Mouse (Mus musculus) limb, embryonic 12.5 days (tissue): ENCODE data around the gene Spty2d1. TPM values are rescaled to one million over a fixed set of nuclear protein-coding genes. Genes with fewer than 3 reads are reported as not detected.
A peak's percentile ranks its signal among the peaks of the same experiment; 100 is the strongest.

ENCODE experiments used
- ATAC-seq: fragments of 200-750 bp; cut with Nextera tagmentation; 2 replicates; pipeline ENCODE4 v1.8.0; 2017; ENCODE audit warnings: low read depth, moderate TSS enrichment; ENCODE audit not compliant: insufficient number of reproducible peaks, insufficient read depth, low FRiP score, low TSS enrichment
- H3K27ac ChIP-seq: fragments of 300-500 bp; sonication (generic); 2 replicates; pipeline ENCODE4 v1.5.1; 2016; ENCODE audit warnings: mild to moderate bottlenecking, moderate library complexity
- H3K27me3 ChIP-seq: fragments of 300-500 bp; sonication (generic); 2 replicates; pipeline ENCODE4 v1.6.1; 2016; ENCODE audit warnings: mild to moderate bottlenecking, moderate library complexity
- H3K36me3 ChIP-seq: fragments of 300-500 bp; sonication (generic); 2 replicates; pipeline ENCODE4 v1.6.1; 2016; ENCODE audit warnings: mild to moderate bottlenecking, moderate library complexity
- H3K4me1 ChIP-seq: fragments of 300-500 bp; sonication (generic); replicated peaks from 2 replicates; pipeline ENCODE4 v1.6.1; 2016
- H3K4me2 ChIP-seq: fragments of 300-500 bp; sonication (generic); 2 replicates; pipeline ENCODE4 v1.6.1; 2016; ENCODE audit warnings: mild to moderate bottlenecking, moderate library complexity
- H3K4me3 ChIP-seq: fragments of 300-500 bp; sonication (generic); replicated peaks from 2 replicates; pipeline ENCODE4 v1.5.1; 2016; ENCODE audit warnings: mild to moderate bottlenecking
- H3K9ac ChIP-seq: fragments of 300-500 bp; sonication (generic); replicated peaks from 2 replicates; pipeline ENCODE4 v1.6.1; 2016; ENCODE audit warnings: mild to moderate bottlenecking, moderate library complexity
- H3K9me3 ChIP-seq: fragments of 300-500 bp; sonication (generic); 2 replicates; pipeline ENCODE4 v1.6.1; 2016; ENCODE audit warnings: mild to moderate bottlenecking, moderate library complexity
- WGBS: fragments of 180-500 bp; shearing (Covaris S2); methylation state at CpG from one replicate; pipeline ENCODE4 v1.1.7; 2016; 5-methylcytosine and 5-hydroxymethylcytosine counted together
- polyA plus RNA-seq: library from polyadenylated mRNA; unstranded; fragments of >200 nt; fragmentation: Nextera tagmentation; extraction: Ambion mirVana; gene quantifications from 2 replicates; pipeline ENCODE4 v1.2.1, GENCODE M21; 2016

The Spty2d1 gene
- polyA plus RNA-seq, result 17.3 and 17.5 TPM in 2 replicates

DNA sequence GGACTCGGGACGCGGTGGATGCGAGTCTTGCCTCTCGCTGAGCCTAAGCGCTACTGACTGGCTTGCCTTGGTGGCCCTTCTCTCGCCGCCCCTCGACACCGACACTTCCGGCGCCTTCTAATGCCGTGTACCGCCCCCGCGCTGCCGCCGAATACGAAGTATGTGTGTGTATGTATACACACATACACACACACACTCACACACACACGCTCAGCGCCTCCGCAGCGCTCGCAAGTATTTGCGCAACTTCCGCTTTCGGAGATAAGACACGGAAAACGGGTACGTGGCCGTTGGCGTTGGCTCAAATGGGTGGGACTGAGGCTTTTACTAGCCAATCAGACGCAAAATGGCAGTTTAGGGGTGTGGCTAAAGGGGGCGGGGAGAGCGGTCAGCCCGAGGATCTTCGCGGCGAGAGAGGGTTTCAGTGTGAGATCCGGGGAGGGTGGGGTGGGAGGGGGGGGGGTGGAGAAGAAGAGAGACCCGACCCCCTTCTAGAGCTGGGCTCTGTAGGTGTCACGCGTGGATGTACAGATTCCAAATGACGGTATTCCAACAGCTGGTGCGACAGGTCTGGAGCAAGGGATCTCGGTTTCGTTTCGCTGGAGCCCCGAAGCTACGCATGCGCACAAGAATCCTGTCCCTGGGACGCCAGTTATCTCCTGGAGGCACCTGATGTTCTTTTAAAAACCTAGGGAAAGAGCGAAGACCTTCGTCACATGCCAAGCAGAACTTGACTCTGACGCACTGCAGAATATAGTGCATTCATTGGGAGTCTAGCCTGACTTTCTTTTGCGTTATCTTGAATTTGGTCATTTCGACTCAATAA, at the start of gene Spty2d1:
Gene Spty2d1 (minus strand): TSS at position 244 of the 826 bp plus-strand sequence.
- Histone ChIP-seq H3K9me3 (no peaks in the 10 kb centered on the region), H3K27me3 (no peaks in the 10 kb centered on the region), H3K4me2 (peak within 1 kb of the TSS; percentile 80), H3K36me3 (no peaks in the 10 kb centered on the region), H3K9ac (peak within 1 kb of the TSS; percentile 67), H3K4me1 (peaks cover 17% of the 10 kb centered on the region), H3K4me3 (peak within 1 kb of the TSS; percentile 59), H3K27ac (peak within 1 kb of the TSS; percentile 87)
- under 1% methylated on average over 57 of the region's 57 CpGs for WGBS
- ATAC-seq, result peak; percentile 95

DNA sequence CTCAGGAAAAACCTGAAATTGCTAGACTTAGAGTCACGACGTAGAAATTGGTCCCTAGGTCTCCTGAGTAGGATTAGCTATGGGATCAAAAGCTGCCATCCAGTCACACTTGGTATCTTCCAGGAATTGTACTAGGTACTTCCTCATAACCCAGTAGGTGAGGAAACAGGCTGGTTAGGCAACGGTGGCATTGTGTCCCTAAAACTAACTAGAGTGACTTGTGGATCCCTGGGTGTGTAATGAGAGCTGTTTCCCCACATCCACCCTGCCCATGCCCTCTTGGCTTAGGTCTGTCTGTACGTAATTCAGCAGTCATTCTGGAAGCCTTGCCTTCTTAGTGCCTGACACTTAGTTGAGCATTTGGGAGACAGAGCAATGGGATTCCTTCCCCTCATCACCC, 48.1 kb upstream of the Spty2d1 start:
- H3K9ac ChIP-seq, result no peak overlapping the region
- peaks cover 15% of the 10 kb centered on the region; the same call in 1 of the 2 replicates for H3K36me3 ChIP-seq
- H3K4me1 ChIP-seq, result peaks cover 16% of the 10 kb centered on the region
- no peak overlapping the region for H3K27ac ChIP-seq
- WGBS, result 82% methylated on average over 4 of the region's 4 CpGs
- ATAC-seq, result no peak
- no peak overlapping the region for H3K4me3 ChIP-seq
- no peaks in the 10 kb centered on the region for H3K27me3 ChIP-seq
- H3K4me2 ChIP-seq, result no peak overlapping the region
- no peaks in the 10 kb centered on the region for H3K9me3 ChIP-seq

DNA sequence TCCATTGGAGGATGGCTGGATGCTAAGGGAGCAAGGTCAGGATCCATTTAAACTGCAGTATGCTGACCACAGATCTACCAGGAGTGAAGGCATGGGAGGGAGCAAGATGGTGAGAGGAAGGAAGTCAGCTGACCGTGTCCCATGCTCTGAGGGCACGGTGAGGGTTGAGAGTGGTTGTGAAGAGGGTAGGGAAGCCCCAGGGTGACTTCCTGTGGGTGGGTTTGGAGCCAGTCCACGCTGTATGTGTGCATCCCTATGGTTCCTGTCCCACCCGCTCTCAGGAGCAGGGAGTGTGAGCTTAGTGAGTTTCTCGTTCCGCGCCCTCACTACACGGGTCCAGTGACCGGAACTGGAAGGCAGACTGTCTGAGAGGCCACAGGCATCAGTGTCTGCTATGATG, 47.5 kb upstream of the Spty2d1 start:
- Histone ChIP-seq H3K4me2 (no peak overlapping the region), H3K36me3 (peaks cover 15% of the 10 kb centered on the region; the same call in 1 of the 2 replicates), H3K9ac (no peak overlapping the region), H3K9me3 (no peaks in the 10 kb centered on the region), H3K27me3 (no peaks in the 10 kb centered on the region), H3K4me3 (no peak overlapping the region), H3K27ac (no peak overlapping the region), H3K4me1 (peaks cover 21% of the 10 kb centered on the region)
- WGBS, result 79% methylated on average over 9 of the region's 9 CpGs
- ATAC-seq, result no peak

DNA sequence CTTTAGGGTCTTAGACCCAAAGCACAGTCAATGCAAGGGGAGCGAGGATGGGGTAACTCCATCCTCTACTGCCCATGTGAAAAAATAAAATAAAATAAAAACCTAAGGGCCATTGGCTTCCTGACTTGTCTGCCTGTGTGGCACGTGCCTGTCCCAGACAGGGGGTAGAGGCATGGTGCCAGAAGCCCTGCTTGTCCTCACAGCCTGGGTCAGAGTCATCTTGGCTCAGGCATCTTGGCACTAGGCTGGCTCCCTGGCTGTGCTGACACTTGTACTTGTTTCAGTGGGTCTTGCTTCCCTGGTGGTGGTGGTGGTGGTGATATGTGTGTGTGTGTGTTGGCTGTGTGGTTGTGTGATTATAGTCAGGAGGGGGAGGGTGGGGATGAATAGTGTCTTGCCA, 46.5 kb upstream of the Spty2d1 start:
- Histone ChIP-seq H3K27me3 (no peaks in the 10 kb centered on the region), H3K9me3 (no peaks in the 10 kb centered on the region), H3K4me1 (peaks cover 21% of the 10 kb centered on the region), H3K9ac (no peak overlapping the region), H3K27ac (no peak overlapping the region), H3K4me2 (no peak overlapping the region), H3K4me3 (no peak overlapping the region), H3K36me3 (peaks cover 15% of the 10 kb centered on the region; the same call in 1 of the 2 replicates)
- no peak for ATAC-seq
- 89% methylated on average over 2 of the region's 2 CpGs for WGBS

DNA sequence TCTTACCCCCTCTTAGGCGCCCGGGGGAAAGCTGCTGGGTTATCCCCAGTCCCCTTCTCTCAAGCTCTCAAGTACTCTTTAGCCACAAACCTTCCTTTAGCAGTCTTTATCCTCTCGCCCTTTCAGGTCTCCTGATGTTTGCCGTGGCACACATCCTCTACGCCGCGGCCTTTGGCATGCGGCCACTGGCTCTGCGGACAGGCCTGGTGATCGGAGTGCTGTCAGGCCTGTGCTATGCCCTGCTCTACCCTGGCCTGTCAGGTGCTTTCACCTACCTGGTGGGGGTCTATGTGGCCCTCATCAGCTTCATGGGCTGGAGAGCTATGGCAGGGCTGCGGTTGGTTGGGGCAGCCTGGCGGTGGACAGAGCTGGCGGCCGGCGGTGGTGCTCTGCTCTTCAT, 45.1 kb upstream of the Spty2d1 start:
- H3K27me3 ChIP-seq, result peaks cover 5% of the 10 kb centered on the region; the same call in 1 of the 2 replicates
- H3K9me3 ChIP-seq, result no peaks in the 10 kb centered on the region
- no peak for ATAC-seq
- WGBS, result 93% methylated on average over 15 of the region's 15 CpGs
- H3K36me3 ChIP-seq, result peaks cover 15% of the 10 kb centered on the region; the same call in 1 of the 2 replicates
- no peak overlapping the region for H3K4me2 ChIP-seq
- H3K9ac ChIP-seq, result no peak overlapping the region
- peaks cover 21% of the 10 kb centered on the region for H3K4me1 ChIP-seq
- peak overlapping the region; percentile 47; the same call in 1 of the 2 replicates for H3K27ac ChIP-seq
- H3K4me3 ChIP-seq, result no peak overlapping the region

DNA sequence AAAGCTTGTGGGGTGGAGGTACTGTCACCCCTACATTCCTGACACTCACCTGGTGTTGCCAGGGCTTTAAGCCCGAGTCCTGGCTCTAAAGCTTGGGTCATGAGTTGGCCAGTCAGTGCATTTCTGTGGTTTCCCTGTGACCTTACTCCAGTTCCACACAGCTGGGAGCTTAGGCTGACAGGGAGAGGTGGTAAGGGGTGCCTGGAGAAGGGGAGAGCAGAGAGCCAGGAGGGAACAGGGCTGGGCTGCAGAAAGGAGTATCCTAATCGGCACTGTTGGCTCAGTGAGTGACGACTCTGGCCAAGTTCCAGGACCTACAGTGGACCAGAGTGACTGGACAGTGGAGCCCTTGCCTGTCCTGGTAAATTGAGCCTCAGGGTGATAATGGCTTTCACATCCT, 44.1 kb upstream of the Spty2d1 start:
- Histone ChIP-seq H3K4me2 (peak overlapping the region; percentile 84), H3K4me1 (peaks cover 21% of the 10 kb centered on the region), H3K4me3 (peak overlapping the region; percentile 91), H3K9me3 (no peaks in the 10 kb centered on the region), H3K9ac (peak overlapping the region; percentile 23; the same call in 1 of the 2 replicates), H3K27me3 (peaks cover 5% of the 10 kb centered on the region; the same call in 1 of the 2 replicates), H3K27ac (peak overlapping the region; percentile 82), H3K36me3 (peaks cover 15% of the 10 kb centered on the region; the same call in 1 of the 2 replicates)
- 34% methylated on average over 3 of the region's 3 CpGs for WGBS
- no peak for ATAC-seq

DNA sequence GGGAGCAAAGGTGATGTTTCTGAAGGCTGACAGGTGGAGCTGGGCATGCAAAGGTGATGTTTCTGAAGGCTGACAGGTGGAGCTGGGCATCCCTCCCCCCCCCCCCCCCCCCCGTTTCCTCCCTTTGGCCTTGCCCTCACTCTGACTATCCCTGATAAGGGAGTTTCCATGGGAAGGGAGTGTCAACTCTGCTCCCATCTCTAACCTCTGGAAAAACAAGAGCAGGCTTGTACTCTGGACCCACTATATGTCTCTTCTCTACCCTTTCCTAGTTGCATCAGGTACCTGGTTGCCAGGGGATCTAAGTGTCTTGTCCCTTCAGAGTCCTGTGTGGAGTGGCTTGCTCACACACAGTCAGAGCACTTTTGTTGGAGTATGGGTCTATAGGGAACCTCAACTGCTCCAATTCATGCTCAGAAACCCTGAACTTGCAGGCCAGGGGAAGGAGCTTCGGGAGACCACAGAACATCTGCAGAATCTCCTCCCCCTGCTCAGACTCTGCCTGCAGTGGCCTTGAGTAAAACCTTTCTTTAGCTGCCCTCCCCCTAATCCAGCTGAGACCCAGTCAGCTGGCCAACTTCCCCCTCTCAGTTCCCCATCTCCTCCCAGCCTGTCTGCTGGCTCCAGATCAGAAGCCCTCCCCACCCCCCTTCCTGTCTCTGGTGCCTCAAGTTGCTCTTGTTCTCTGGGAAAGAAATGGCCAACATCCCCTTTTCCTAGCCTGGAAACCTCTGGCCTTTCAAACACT, 43.4 kb upstream of the Spty2d1 start:
- no peaks in the 10 kb centered on the region for H3K9me3 ChIP-seq
- peaks cover 5% of the 10 kb centered on the region; the same call in 1 of the 2 replicates for H3K27me3 ChIP-seq
- WGBS, result 8% methylated on average over 2 of the region's 2 CpGs
- ATAC-seq, result no peak
- peaks cover 15% of the 10 kb centered on the region; the same call in 1 of the 2 replicates for H3K36me3 ChIP-seq
- peak overlapping the region; percentile 84 for H3K4me2 ChIP-seq
- peak overlapping the region; percentile 91 for H3K4me3 ChIP-seq
- peaks cover 21% of the 10 kb centered on the region for H3K4me1 ChIP-seq
- H3K9ac ChIP-seq, result peak overlapping the region; percentile 86
- peak overlapping the region; percentile 82 for H3K27ac ChIP-seq

DNA sequence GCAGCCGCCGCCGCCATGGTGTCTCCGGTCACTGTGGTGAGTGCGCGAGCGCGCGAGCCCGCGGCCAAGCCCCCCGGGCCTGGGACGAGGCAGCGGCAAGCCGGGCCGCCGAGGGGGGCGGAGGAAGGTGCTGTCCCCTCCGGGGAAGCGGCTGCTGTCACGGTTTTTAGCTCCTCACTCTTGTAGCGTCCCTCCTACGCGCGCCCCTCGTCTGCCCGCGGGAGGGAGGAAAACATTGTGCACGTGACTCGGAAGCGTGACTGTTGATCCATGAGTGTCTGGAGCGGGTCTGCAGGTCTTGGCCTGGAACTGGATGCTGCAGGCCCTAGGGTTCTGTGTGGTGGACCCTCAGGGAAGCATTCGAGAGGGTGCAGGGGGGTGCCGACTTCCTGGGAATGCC, 42.6 kb upstream of the Spty2d1 start:
- peaks cover 15% of the 10 kb centered on the region; the same call in 1 of the 2 replicates for H3K36me3 ChIP-seq
- H3K27ac ChIP-seq, result peak overlapping the region; percentile 91
- H3K27me3 ChIP-seq, result peaks cover 5% of the 10 kb centered on the region; the same call in 1 of the 2 replicates
- peak overlapping the region; percentile 84 for H3K4me2 ChIP-seq
- H3K4me3 ChIP-seq, result peak overlapping the region; percentile 91
- H3K4me1 ChIP-seq, result peaks cover 21% of the 10 kb centered on the region
- H3K9me3 ChIP-seq, result no peaks in the 10 kb centered on the region
- peak; percentile 63 for ATAC-seq
- H3K9ac ChIP-seq, result peak overlapping the region; percentile 86
- WGBS, result under 1% methylated on average over 22 of the region's 34 CpGs

DNA sequence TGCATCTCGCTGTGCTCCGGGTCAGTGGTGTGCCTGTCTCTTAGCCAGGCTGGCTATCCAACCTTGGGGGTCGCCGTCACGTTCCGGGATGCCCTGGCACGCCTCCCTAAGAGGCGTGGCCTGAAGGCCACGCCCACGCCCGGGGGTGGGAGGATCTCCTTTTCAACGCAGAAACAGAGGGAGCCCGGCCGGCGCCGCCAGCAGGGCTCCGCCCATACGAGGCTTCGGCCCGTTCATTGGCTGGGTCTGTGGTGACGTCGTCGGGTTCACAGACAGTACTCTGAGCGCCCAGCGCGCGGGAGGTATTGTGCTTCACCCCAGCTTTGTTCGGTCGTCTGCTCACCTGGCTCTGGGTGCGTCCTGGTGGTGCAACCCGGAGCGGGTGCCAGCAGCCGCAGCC, 42.2 kb upstream of the Spty2d1 start, which contains the start of gene Tmem86a:
Gene Tmem86a (plus strand): TSS at position 236 of the 400 bp plus-strand sequence.
- peak; percentile 97 for ATAC-seq
- WGBS, result under 1% methylated on average over 32 of the region's 33 CpGs

DNA sequence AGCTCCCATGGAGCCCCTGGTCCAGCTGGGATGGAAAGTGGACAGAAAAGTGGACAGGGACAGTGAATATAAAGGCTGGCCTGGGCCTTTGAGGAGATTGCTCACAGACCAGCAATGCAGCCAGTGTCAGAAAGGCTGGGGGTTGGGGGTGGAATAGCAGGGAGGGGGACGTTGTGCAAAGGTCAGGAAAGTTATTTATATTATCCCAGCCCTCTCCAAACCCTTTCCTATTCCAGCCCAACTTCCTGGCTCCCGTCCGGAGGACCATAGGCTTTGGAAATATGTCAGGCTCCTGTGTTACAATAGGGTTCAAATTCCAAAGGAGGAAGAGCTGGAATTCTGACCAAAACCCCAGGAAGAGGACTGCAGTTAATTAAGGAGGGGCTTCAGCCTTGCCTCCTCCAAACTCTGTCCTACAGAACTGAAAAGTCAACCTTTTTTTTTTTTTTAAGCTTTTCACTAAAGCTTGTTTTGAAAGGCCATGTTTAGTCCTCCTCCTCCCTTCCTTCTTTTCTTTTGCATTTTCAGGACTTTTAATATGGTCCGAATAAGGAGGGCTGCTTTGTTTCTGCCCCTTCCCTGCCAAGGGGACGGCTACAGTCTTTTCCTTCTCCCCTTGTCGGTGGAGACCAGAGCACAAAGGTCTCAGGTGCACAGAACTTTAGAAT, 34.7 kb upstream of the Spty2d1 start:
- H3K4me3 ChIP-seq, result no peak overlapping the region
- H3K9me3 ChIP-seq, result no peaks in the 10 kb centered on the region
- H3K27me3 ChIP-seq, result no peaks in the 10 kb centered on the region
- H3K36me3 ChIP-seq, result no peaks in the 10 kb centered on the region
- H3K4me2 ChIP-seq, result no peak overlapping the region
- no peak for ATAC-seq
- H3K9ac ChIP-seq, result no peak overlapping the region
- no peak overlapping the region for H3K27ac ChIP-seq
- 42% methylated on average over 6 of the region's 6 CpGs for WGBS
- H3K4me1 ChIP-seq, result no peaks in the 10 kb centered on the region

More for the DNA sequence above, 42.2 kb upstream of the Spty2d1 start, which contains the start of gene Tmem86a:
- Histone ChIP-seq H3K4me2 (peak within 1 kb of the TSS; percentile 84), H3K9me3 (no peaks in the 10 kb centered on the region), H3K27me3 (peaks cover 5% of the 10 kb centered on the region; the same call in 1 of the 2 replicates), H3K4me3 (peak within 1 kb of the TSS; percentile 91), H3K36me3 (peaks cover 15% of the 10 kb centered on the region; the same call in 1 of the 2 replicates), H3K9ac (peak within 1 kb of the TSS; percentile 86), H3K4me1 (peaks cover 21% of the 10 kb centered on the region), H3K27ac (peak within 1 kb of the TSS; percentile 91)
